Mouse (Mus musculus) thymus, postnatal 25 days (tissue): ENCODE data around the gene Olfr948.

ENCODE experiments used
- DNase-seq: peaks from one replicate; pipeline ENCODE4 v3.0.0; 2022

Olfr948 gene

DNA sequence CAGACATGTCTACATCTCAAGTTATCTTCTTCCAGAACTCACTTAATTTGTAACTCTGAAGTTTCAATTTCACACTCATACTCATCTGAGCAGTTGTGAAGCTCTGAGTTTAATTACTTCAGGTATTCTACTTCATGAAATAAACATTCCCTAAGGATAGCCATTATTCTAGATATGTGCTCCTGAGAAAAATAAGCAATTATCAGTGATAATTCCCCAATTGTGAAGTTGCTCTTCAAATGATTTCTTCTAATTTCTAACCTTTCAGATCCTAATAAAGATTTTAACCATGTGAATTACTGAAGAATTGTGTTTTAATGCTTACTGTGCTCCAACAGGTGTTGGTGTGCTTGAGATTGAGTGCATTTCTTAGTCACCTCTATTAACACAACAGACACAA, at the start of gene Olfr948:
Gene Olfr948, minus strand, starts transcription at position 101 of the 400 bp plus-strand sequence.
- no peak for DNase-seq

DNA sequence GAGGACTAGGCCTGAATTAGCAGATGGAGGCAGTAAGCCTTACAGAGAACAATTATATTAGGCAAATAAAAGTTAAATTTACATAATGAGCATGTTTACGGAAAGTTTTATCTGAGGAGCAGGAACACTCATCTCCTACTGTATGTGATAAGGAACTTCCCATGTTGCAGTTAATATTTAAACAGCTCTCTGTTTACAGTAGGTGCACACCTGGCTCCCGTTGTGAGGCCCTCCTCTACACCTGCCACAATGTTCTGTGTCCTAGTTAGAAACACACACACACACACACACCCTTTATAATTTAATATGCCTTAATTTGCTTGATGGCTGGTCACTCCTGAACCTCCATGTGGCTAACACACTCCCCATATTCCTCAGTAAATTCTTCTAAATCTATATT, 38.7 kb downstream of the Olfr948 start:
- DNase-seq, result no peak

DNA sequence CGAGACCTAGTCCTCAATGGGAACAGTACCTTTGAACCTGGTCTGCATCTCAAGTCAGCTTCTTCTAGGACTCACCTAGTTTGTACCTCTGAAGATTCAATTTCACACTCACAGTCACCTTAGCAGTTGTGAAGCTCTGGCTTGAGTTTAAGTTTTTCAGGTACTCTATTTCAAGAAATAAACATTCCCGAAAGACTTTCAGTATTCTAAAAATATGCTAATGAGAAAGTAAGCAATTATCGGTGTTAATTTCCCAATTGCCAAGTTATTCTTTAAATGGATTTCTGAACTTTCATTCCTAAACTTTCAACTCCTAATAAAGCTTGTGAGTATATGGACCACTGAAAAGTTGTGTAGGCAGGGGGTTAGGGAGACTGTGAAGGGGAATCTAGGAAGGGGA, 49.1 kb downstream of the Olfr948 start, which contains the start of gene Olfr945:
Gene Olfr945, minus strand, starts transcription at position 101 of the 400 bp plus-strand sequence.
- DNase-seq, result no peak
